In the genomic region with DNA sequence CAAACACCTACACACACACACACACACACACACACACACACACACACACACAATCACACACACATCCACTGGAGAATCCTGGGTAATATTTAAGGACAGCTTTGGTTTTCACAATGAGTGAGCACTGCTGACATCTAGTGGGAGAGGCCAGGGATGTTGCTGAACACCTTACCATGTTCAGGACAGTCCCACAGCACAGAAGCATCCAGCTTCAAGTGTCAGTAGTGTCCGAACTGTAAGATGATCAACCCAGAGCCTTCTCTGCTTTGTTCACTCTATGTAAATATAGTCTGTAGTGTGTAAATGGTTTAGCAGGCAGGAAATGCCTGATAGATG, we compare ENCODE assay signal across 9 mouse cellular contexts.
DNase-seq lines count a peak whose midpoint lies in the region; ATAC-seq lines count a peak whose summit lies in the region.
"Had no signal": no experiment of that assay in that cellular context is flagged by ENCODE, and none has a peak within 500 bp of the region (broad histone marks: within the 10 kb centered on the region; RNA-seq: fewer than 3 reads in every experiment).

No protein-coding gene starts in this region.

- no peaks in the 10 kb centered on the region for H3K4me1 ChIP-seq in lung, embryonic 15.5 days
- no peaks in the 10 kb centered on the region for H3K4me1 ChIP-seq in hindbrain, embryonic 10.5 days (replicated peaks)
- H3K4me1 ChIP-seq: liver, embryonic 13.5 days had no signal

- no peaks in the 10 kb centered on the region for H3K27me3 ChIP-seq in lung, embryonic 15.5 days
- no peaks in the 10 kb centered on the region for H3K27me3 ChIP-seq in hindbrain, embryonic 10.5 days (ENCODE audit: insufficient read depth, poor library complexity, severe bottlenecking)
- H3K27me3 ChIP-seq: liver, embryonic 13.5 days had no signal

- 19% methylated on average over 1 of the region's 1 CpGs for WGBS in lung, embryonic 15.5 days
- 74% methylated on average over 1 of the region's 1 CpGs for WGBS in hindbrain, embryonic 10.5 days

- no peaks in the 10 kb centered on the region for H3K9me3 ChIP-seq in lung, embryonic 15.5 days
- no peaks in the 10 kb centered on the region for H3K9me3 ChIP-seq in hindbrain, embryonic 10.5 days
- H3K9me3 ChIP-seq: liver, embryonic 13.5 days had no signal

- H3K27ac ChIP-seq in lung, embryonic 15.5 days = no peak overlapping the region
- no peak overlapping the region for H3K27ac ChIP-seq in hindbrain, embryonic 10.5 days
- H3K27ac ChIP-seq: liver, embryonic 13.5 days had no signal

- H3K4me3 ChIP-seq in lung, embryonic 15.5 days = no peak overlapping the region
- H3K4me3 ChIP-seq in hindbrain, embryonic 10.5 days = no peak overlapping the region
- H3K4me3 ChIP-seq: liver, embryonic 13.5 days had no signal

- peak; percentile 33 for DNase-seq in adrenal gland, postnatal 14 days
- DNase-seq in adrenal gland, postnatal 25 days = no peak
- no peak for DNase-seq in lung, adult 18-20 months
- DNase-seq in hindbrain, embryonic 10.5 days (ENCODE audit: low spot score) = peak; percentile 25
- peak; percentile 20 for DNase-seq in lung, postnatal 14 days
- no peak for DNase-seq in ovary, adult 18-20 months (ENCODE audit: low spot score)
- DNase-seq in adrenal gland, adult 8-10 months = no peak
- DNase-seq: liver, embryonic 13.5 days had no signal

- no peak overlapping the region for H3K9ac ChIP-seq in lung, embryonic 15.5 days
- H3K9ac ChIP-seq: liver, embryonic 13.5 days had no signal

- no peak overlapping the region for H3K4me2 ChIP-seq in lung, embryonic 15.5 days
- H3K4me2 ChIP-seq: liver, embryonic 13.5 days had no signal

- peak; percentile 35; the same call in 1 of the 2 replicates for ATAC-seq in lung, embryonic 15.5 days (ENCODE audit: borderline replicate concordance, extremely low read depth, low FRiP score, low TSS enrichment)

- no peaks in the 10 kb centered on the region for H3K36me3 ChIP-seq in lung, embryonic 15.5 days
- no peaks in the 10 kb centered on the region for H3K36me3 ChIP-seq in hindbrain, embryonic 10.5 days
- H3K36me3 ChIP-seq: liver, embryonic 13.5 days had no signal

Comparison
In these comparisons a context has a peak if more than half of its experiments do, and no peak if none do; other contexts are left out.
1. DNase-seq: peak in adrenal gland, postnatal 14 days (single experiment), hindbrain, embryonic 10.5 days (single experiment) and lung, postnatal 14 days (single experiment); none in adrenal gland, postnatal 25 days (single experiment), lung, adult 18-20 months (0 of 2), ovary, adult 18-20 months (single experiment) and adrenal gland, adult 8-10 months (single experiment).